In the genomic region with DNA sequence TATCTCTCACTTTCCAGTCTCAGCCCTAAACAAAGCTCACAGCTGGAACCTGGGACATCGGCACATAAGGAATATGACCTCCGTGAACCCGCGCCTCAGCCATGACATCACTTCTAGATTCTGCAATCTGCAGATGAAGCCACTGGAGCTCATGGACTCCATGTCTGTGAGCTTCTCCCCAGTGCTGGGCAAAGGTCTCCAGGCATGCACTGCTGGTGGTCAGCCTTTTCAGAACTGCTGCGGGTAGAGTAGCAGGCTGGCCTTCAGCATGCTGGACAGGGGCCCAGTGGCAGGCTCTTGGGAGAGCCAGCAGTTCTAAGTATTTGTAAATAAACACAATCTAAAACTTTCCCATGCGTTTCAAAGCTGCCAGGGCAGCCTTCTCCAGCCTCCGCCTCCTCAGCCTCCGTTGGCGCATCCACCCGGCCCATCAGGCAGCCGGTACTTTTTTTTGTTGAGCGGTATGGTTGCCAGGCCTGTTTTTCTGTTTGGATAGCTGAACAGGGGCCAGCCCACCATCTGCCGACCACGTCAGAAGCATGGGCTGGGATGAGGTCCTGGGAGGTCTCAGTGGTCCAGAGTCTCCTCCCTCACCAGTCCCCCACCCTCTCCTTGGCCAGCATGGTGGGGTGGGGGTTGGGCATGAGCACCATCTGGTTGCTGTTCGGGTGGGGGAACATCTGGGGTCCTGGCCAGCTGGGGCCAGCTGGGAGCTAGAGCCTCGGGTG, we compare ENCODE assay signal across 9 mouse cellular contexts. TPM values are rescaled to one million over a fixed set of nuclear protein-coding genes. Genes with fewer than 3 reads are reported as not detected.
DNase-seq lines count a peak whose midpoint lies in the region; ATAC-seq and TF ChIP-seq lines count a peak whose summit lies in the region.
"Had no signal": no experiment of that assay in that cellular context is flagged by ENCODE, and none has a peak within 500 bp of the region (broad histone marks: within the 10 kb centered on the region; RNA-seq: fewer than 3 reads in every experiment).

No protein-coding gene starts in this region.

- peaks cover 59% of the 10 kb centered on the region for H3K4me1 ChIP-seq in intestine, embryonic 16.5 days (ENCODE audit: control insufficient read depth, insufficient read depth, low read length)
- peaks cover 23% of the 10 kb centered on the region; the same call in 1 of the 2 replicates for H3K4me1 ChIP-seq in limb, embryonic 14.5 days (ENCODE audit: control insufficient read depth, insufficient read depth, low read length)
- H3K4me1 ChIP-seq in neural tube, embryonic 13.5 days (replicated peaks), result peaks cover 27% of the 10 kb centered on the region

- no peak overlapping the region for H3K4me2 ChIP-seq in intestine, embryonic 16.5 days (ENCODE audit: low read depth, low read length)
- H3K4me2 ChIP-seq in limb, embryonic 14.5 days (replicated peaks; ENCODE audit: low read depth, low read length, severe bottlenecking), result no peak overlapping the region
- no peak overlapping the region for H3K4me2 ChIP-seq in neural tube, embryonic 13.5 days

- peak; percentile 61 for DNase-seq in adrenal gland, postnatal 14 days
- no peak for DNase-seq in adrenal gland, postnatal 4 days (ENCODE audit: low spot score in 2 of 2)
- DNase-seq in cerebellum, adult 8-10 months, result peak; percentile 67
- peak; percentile 57 for DNase-seq in gastrocnemius, adult 18-20 months (ENCODE audit: low spot score)
- DNase-seq in limb, embryonic 14.5 days (ENCODE audit: low spot score), result peak; percentile 72
- DNase-seq in thymus, postnatal 14 days, result no peak

- WGBS in intestine, embryonic 16.5 days, result 29% methylated on average over 16 of the region's 16 CpGs
- 29% methylated on average over 16 of the region's 16 CpGs for WGBS in limb, embryonic 14.5 days
- WGBS in neural tube, embryonic 13.5 days, result 35% methylated on average over 16 of the region's 16 CpGs

- no peak for TF ChIP-seq POLR2A in limb, embryonic 14.5 days (IDR thresholded peaks at IDR 0.05; ENCODE audit: borderline replicate concordance, extremely low read depth, insufficient read depth, insufficient read length)

- 0 out of 2 replicates have a peak overlapping the region, but pooled peaks have one; percentile 37 for H3K9ac ChIP-seq in intestine, embryonic 16.5 days (ENCODE audit: low read depth, low read length)
- H3K9ac ChIP-seq in limb, embryonic 14.5 days (ENCODE audit: low read depth, low read length, severe bottlenecking), result no peak overlapping the region
- no peak overlapping the region for H3K9ac ChIP-seq in neural tube, embryonic 13.5 days

- H3K9me3 ChIP-seq in intestine, embryonic 16.5 days (ENCODE audit: control insufficient read depth, low read length), result no peaks in the 10 kb centered on the region
- H3K9me3 ChIP-seq in limb, embryonic 14.5 days (ENCODE audit: control insufficient read depth, low read length), result no peaks in the 10 kb centered on the region
- H3K9me3 ChIP-seq in neural tube, embryonic 13.5 days, result no peaks in the 10 kb centered on the region

- H3K36me3 ChIP-seq in intestine, embryonic 16.5 days (ENCODE audit: control insufficient read depth, insufficient read depth, low read length), result no peaks in the 10 kb centered on the region
- no peaks in the 10 kb centered on the region for H3K36me3 ChIP-seq in limb, embryonic 14.5 days (ENCODE audit: control insufficient read depth, insufficient read depth, low read length)
- peaks cover 97% of the 10 kb centered on the region for H3K36me3 ChIP-seq in neural tube, embryonic 13.5 days

- no peaks in the 10 kb centered on the region for H3K27me3 ChIP-seq in intestine, embryonic 16.5 days (replicated peaks; ENCODE audit: control insufficient read depth, insufficient read depth, low read length)
- H3K27me3 ChIP-seq in limb, embryonic 14.5 days (ENCODE audit: control insufficient read depth, insufficient read depth, low read length), result no peaks in the 10 kb centered on the region
- H3K27me3 ChIP-seq in neural tube, embryonic 13.5 days, result no peaks in the 10 kb centered on the region

- peak overlapping the region; percentile 74 for H3K27ac ChIP-seq in intestine, embryonic 16.5 days (ENCODE audit: low read length)
- H3K27ac ChIP-seq in limb, embryonic 14.5 days (replicated peaks; ENCODE audit: low read depth, low read length), result no peak overlapping the region
- peak overlapping the region; percentile 46 for H3K27ac ChIP-seq in neural tube, embryonic 13.5 days (replicated peaks)

- no peak overlapping the region for H3K4me3 ChIP-seq in intestine, embryonic 16.5 days (ENCODE audit: low read length)
- no peak overlapping the region for H3K4me3 ChIP-seq in limb, embryonic 14.5 days (replicated peaks; ENCODE audit: low read length)
- no peak overlapping the region for H3K4me3 ChIP-seq in neural tube, embryonic 13.5 days

- ATAC-seq in intestine, embryonic 16.5 days, result no peak
- peak; percentile 53 for ATAC-seq in limb, embryonic 14.5 days (ENCODE audit: low FRiP score, low read depth)
- peak; percentile 47; the same call in 1 of the 2 replicates for ATAC-seq in neural tube, embryonic 13.5 days (ENCODE audit: low read depth)

RNA-seq across cellular contexts. Expression of gene Pabpn1l, which starts 17.1 kb away (rescaled TPM):
- not detected in 2 replicates for total RNA-seq in adrenal gland, postnatal 14 days (2021)
- total RNA-seq in adrenal gland, postnatal 4 days (2021), result not detected
- not detected for total RNA-seq in gastrocnemius, adult 18-20 months (2021)
- polyA plus RNA-seq in intestine, embryonic 16.5 days (2015; fragmentation: Nextera tagmentation; extraction: Ambion mirVana), result 0.23 TPM in 1 of 2 replicates, not detected in the other
- polyA plus RNA-seq in limb, embryonic 14.5 days (2012; rRNA removed), result 0.05 TPM in 1 of 2 replicates, not detected in the other
- polyA plus RNA-seq in limb, embryonic 14.5 days (2014; fragmentation: Nextera tagmentation; extraction: Ambion mirVana), result not detected in 2 replicates
- polyA plus RNA-seq in neural tube, embryonic 13.5 days (2015; fragmentation: Nextera tagmentation; extraction: Ambion mirVana), result not detected in 2 replicates
- total RNA-seq: liver, adult 2 months had no signal
- polyA plus RNA-seq: liver, adult 2 months had no signal

RNA-seq across cellular contexts. Expression of gene Trappc2l, which starts 28.2 kb away (rescaled TPM):
- 47.6 and 52.6 TPM in 2 replicates for total RNA-seq in adrenal gland, postnatal 14 days (2021)
- 10 to 100 TPM; 51.5 to 51.8 TPM for total RNA-seq in adrenal gland, postnatal 4 days (2021)
- 10 to 100 TPM; 39.9 to 46.1 TPM for total RNA-seq in gastrocnemius, adult 18-20 months (2021)
- polyA plus RNA-seq in intestine, embryonic 16.5 days (2015; fragmentation: Nextera tagmentation; extraction: Ambion mirVana), result 76.7 and 86.4 TPM in 2 replicates
- 96.8 and 129 TPM in 2 replicates for polyA plus RNA-seq in limb, embryonic 14.5 days (2012; rRNA removed)
- polyA plus RNA-seq in limb, embryonic 14.5 days (2014; fragmentation: Nextera tagmentation; extraction: Ambion mirVana), result 70.2 and 70.5 TPM in 2 replicates
- 84.7 and 101 TPM in 2 replicates for polyA plus RNA-seq in neural tube, embryonic 13.5 days (2015; fragmentation: Nextera tagmentation; extraction: Ambion mirVana)

RNA-seq across cellular contexts. Expression of gene Galns, which starts 28.4 kb away (rescaled TPM):
- total RNA-seq in adrenal gland, postnatal 14 days (2021), result 5.4 and 7.5 TPM in 2 replicates
- 10 to 100 TPM; 11.9 to 13.9 TPM for total RNA-seq in adrenal gland, postnatal 4 days (2021)
- 1 to 10 TPM; 1.0 to 1.1 TPM for total RNA-seq in gastrocnemius, adult 18-20 months (2021)
- polyA plus RNA-seq in intestine, embryonic 16.5 days (2015; fragmentation: Nextera tagmentation; extraction: Ambion mirVana), result 22.4 and 27.4 TPM in 2 replicates
- 14.7 and 17.1 TPM in 2 replicates for polyA plus RNA-seq in limb, embryonic 14.5 days (2012; rRNA removed)
- polyA plus RNA-seq in limb, embryonic 14.5 days (2014; fragmentation: Nextera tagmentation; extraction: Ambion mirVana), result 12.0 and 12.7 TPM in 2 replicates
- 5.5 and 6.5 TPM in 2 replicates for polyA plus RNA-seq in neural tube, embryonic 13.5 days (2015; fragmentation: Nextera tagmentation; extraction: Ambion mirVana)

RNA-seq across cellular contexts. Expression of gene Cbfa2t3, which starts 59.2 kb away (rescaled TPM):
- total RNA-seq in adrenal gland, postnatal 14 days (2021), result 13.6 and 14.9 TPM in 2 replicates
- total RNA-seq in adrenal gland, postnatal 4 days (2021), result 10 to 100 TPM; 11.3 to 12.0 TPM
- 10 to 100 TPM; 16.1 to 25.9 TPM for total RNA-seq in gastrocnemius, adult 18-20 months (2021)
- 4.1 and 5.2 TPM in 2 replicates for polyA plus RNA-seq in intestine, embryonic 16.5 days (2015; fragmentation: Nextera tagmentation; extraction: Ambion mirVana)
- polyA plus RNA-seq in limb, embryonic 14.5 days (2012; rRNA removed), result 6.1 and 7.2 TPM in 2 replicates
- polyA plus RNA-seq in limb, embryonic 14.5 days (2014; fragmentation: Nextera tagmentation; extraction: Ambion mirVana), result 6.0 and 6.1 TPM in 2 replicates
- polyA plus RNA-seq in neural tube, embryonic 13.5 days (2015; fragmentation: Nextera tagmentation; extraction: Ambion mirVana), result 21.2 and 22.2 TPM in 2 replicates

Comparison
In these comparisons a context has a peak if more than half of its experiments do, and no peak if none do; other contexts are left out.
1. DNase-seq: peak in adrenal gland, postnatal 14 days (single experiment), cerebellum, adult 8-10 months (single experiment), gastrocnemius, adult 18-20 months (single experiment) and limb, embryonic 14.5 days (single experiment); none in adrenal gland, postnatal 4 days (0 of 2) and thymus, postnatal 14 days (single experiment).